Mouse (Mus musculus) lung, adult 2 months (tissue): ENCODE results near the gene Cacna1c.

Source experiments
- CTCF ChIP-seq: fragments of 200-500 bp; IDR thresholded peaks from 2 replicates; pipeline ENCODE4 v1.5.1; 2011; ENCODE audit warnings: mild to moderate bottlenecking, low read length, control low read depth; ENCODE audit not compliant: insufficient read depth
- POLR2A ChIP-seq: fragments of 200-500 bp; IDR thresholded peaks from 2 replicates; pipeline ENCODE4 v1.6.1; 2011; ENCODE audit warnings: low read depth, mild to moderate bottlenecking, control low read depth, low read length, borderline replicate concordance; ENCODE audit errors: extremely low read depth

DNA sequence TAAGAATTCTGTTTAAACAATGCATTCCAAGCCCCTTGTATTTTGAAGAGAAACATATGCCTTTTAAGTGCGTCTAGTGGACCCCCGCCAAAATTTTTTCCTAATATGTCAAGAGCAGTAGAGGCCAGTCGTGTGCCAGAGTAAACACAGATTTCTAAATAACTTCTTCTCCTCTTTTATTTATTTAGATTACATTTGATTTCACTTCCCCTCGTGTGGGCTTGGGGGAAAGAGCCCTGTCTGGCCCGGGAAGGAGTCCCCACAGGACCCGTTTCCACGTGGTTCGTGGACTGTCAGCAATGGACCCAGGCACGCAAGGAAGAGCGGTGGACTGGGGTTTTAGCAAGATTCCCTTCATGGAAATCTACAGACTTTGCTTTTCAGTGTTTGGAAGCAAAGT is 143.4 kb downstream of the Cacna1c start:
- TF ChIP-seq CTCF = no peak
- no peak for TF ChIP-seq POLR2A
